Comparison of ENCODE assay signal across 8 mouse cellular contexts in the genomic region with DNA sequence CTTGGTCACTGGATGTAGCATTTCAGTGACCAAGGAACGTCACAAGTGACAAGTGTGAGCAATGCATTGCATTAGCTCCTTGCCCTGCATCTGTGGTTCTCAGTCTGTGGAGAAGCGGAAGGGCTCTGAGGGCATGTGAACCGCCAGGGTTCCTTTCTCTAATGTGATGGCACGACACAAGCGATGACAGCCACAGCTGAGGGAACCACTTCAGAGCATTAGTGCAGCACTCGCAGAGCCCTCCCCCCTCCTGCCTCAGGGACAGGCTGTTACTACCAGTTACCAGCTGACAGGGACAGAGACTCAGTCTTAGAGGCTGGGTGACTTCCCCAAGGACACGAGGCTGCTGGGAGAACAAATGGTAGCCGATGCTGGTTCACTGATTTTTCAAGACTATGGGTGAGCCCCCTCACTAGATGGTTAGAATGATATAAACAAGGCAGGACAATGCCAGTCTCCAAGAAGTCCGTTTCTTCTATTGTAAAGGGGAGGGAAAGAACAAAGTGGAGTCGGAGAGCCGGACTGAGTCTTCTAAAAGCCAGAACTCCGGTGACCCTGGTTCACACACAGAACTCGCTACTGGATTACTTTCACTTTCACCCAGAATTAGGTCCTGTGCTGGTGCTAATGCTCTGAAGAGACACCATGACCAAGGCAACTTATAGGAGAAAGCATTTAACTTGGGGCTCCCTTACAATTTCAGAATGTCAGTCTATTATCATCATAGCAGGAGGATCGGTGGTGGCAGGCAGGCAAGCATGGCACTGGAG. TPM values are rescaled to one million over a fixed set of nuclear protein-coding genes. Genes with fewer than 3 reads are reported as not detected.
A peak's percentile ranks its signal among the peaks of the same experiment; 100 is the strongest.
DNase-seq lines count a peak whose midpoint lies in the region; ATAC-seq and TF ChIP-seq lines count a peak whose summit lies in the region.

No protein-coding gene starts in this region.

- 34% methylated on average over 14 of the region's 14 CpGs for WGBS in neural tube, embryonic 11.5 days
- WGBS in embryonic facial prominence, embryonic 10.5 days: 61% methylated on average over 14 of the region's 14 CpGs
- WGBS in heart, embryonic 14.5 days: 33% methylated on average over 14 of the region's 14 CpGs
- WGBS in kidney, postnatal 0 days: 55% methylated on average over 14 of the region's 14 CpGs
- 47% methylated on average over 14 of the region's 14 CpGs for WGBS in lung, embryonic 15.5 days
- 15% methylated on average over 14 of the region's 14 CpGs for WGBS in neural tube, embryonic 13.5 days

- H3K4me2 ChIP-seq in neural tube, embryonic 11.5 days (ENCODE audit: low read depth): peak overlapping the region; percentile 32
- peak overlapping the region; percentile 56 for H3K4me2 ChIP-seq in heart, embryonic 14.5 days (ENCODE audit: low read length)
- H3K4me2 ChIP-seq in kidney, postnatal 0 days (ENCODE audit: low read length): peak overlapping the region; percentile 28; the same call in 1 of the 2 replicates
- H3K4me2 ChIP-seq in lung, embryonic 15.5 days: peak overlapping the region; percentile 17
- peak overlapping the region; percentile 45 for H3K4me2 ChIP-seq in neural tube, embryonic 13.5 days

- DNase-seq in neural tube, embryonic 11.5 days (ENCODE audit: low spot score): peak; percentile 67
- no peak for DNase-seq in neural tube, embryonic 10.5 days (ENCODE audit: extremely low spot score, low spot score)
- no peak for DNase-seq in embryonic facial prominence, embryonic 10.5 days (ENCODE audit: low spot score)
- peak; percentile 22 for DNase-seq in kidney, postnatal 0 days (ENCODE audit: low spot score)
- DNase-seq in thymus, postnatal 36 days: peak; percentile 63 to 77

- H3K9ac ChIP-seq in neural tube, embryonic 11.5 days (ENCODE audit: low read length): 0 out of 2 replicates have a peak overlapping the region, but pooled peaks have one; percentile 6
- H3K9ac ChIP-seq in heart, embryonic 14.5 days (ENCODE audit: low read length): peak overlapping the region; percentile 6; the same call in 1 of the 2 replicates
- H3K9ac ChIP-seq in kidney, postnatal 0 days (ENCODE audit: low read depth, low read length): no peak overlapping the region
- H3K9ac ChIP-seq in lung, embryonic 15.5 days: no peak overlapping the region
- peak overlapping the region; percentile 36; the same call in 1 of the 2 replicates for H3K9ac ChIP-seq in neural tube, embryonic 13.5 days

- H3K36me3 ChIP-seq in neural tube, embryonic 11.5 days (ENCODE audit: control insufficient read depth, insufficient read depth, low read length): no peaks in the 10 kb centered on the region
- no peaks in the 10 kb centered on the region for H3K36me3 ChIP-seq in embryonic facial prominence, embryonic 10.5 days (replicated peaks)
- no peaks in the 10 kb centered on the region for H3K36me3 ChIP-seq in heart, embryonic 14.5 days (ENCODE audit: control insufficient read depth, insufficient read depth, low read length)
- no peaks in the 10 kb centered on the region for H3K36me3 ChIP-seq in kidney, postnatal 0 days (ENCODE audit: insufficient read depth, low read length)
- no peaks in the 10 kb centered on the region for H3K36me3 ChIP-seq in lung, embryonic 15.5 days
- H3K36me3 ChIP-seq in neural tube, embryonic 13.5 days: no peaks in the 10 kb centered on the region

- no peak for TF ChIP-seq CTCF in kidney, postnatal 0 days (IDR thresholded peaks at IDR 0.05; ENCODE audit: low read depth)

- ATAC-seq in neural tube, embryonic 11.5 days (ENCODE audit: insufficient read depth, low FRiP score, low TSS enrichment): peak; percentile 82
- ATAC-seq in heart, embryonic 14.5 days (ENCODE audit: insufficient number of reproducible peaks, insufficient read depth, low FRiP score, low read depth): peak; percentile 81
- ATAC-seq in kidney, postnatal 0 days (replicated peaks; ENCODE audit: low FRiP score, low read depth): no peak
- ATAC-seq in lung, embryonic 15.5 days (ENCODE audit: borderline replicate concordance, extremely low read depth, low FRiP score, low TSS enrichment): peak; percentile 47; the same call in 1 of the 2 replicates
- ATAC-seq in neural tube, embryonic 13.5 days (ENCODE audit: low read depth): peak; percentile 78

- no peaks in the 10 kb centered on the region for H3K9me3 ChIP-seq in neural tube, embryonic 11.5 days (ENCODE audit: control insufficient read depth, low read length)
- no peaks in the 10 kb centered on the region for H3K9me3 ChIP-seq in embryonic facial prominence, embryonic 10.5 days
- no peaks in the 10 kb centered on the region for H3K9me3 ChIP-seq in heart, embryonic 14.5 days (ENCODE audit: control insufficient read depth, low read length)
- H3K9me3 ChIP-seq in kidney, postnatal 0 days (replicated peaks; ENCODE audit: low read length): no peaks in the 10 kb centered on the region
- no peaks in the 10 kb centered on the region for H3K9me3 ChIP-seq in lung, embryonic 15.5 days
- no peaks in the 10 kb centered on the region for H3K9me3 ChIP-seq in neural tube, embryonic 13.5 days

- 0 out of 2 replicates have a peak overlapping the region, but pooled peaks have one; percentile 27 for H3K27ac ChIP-seq in neural tube, embryonic 11.5 days (ENCODE audit: low read depth, low read length)
- no peak overlapping the region; the same call in 1 of the 2 replicates for H3K27ac ChIP-seq in embryonic facial prominence, embryonic 10.5 days (replicated peaks)
- no peak overlapping the region for H3K27ac ChIP-seq in heart, embryonic 14.5 days (replicated peaks in 1 of 2; ENCODE audit: control insufficient read depth in 1 of 2, insufficient read depth in 1 of 2, low read depth in 2 of 2, low read length in 2 of 2)
- H3K27ac ChIP-seq in kidney, postnatal 0 days: no peak overlapping the region
- no peak overlapping the region for H3K27ac ChIP-seq in lung, embryonic 15.5 days
- 0 out of 2 replicates have a peak overlapping the region, but pooled peaks have one; percentile 7 for H3K27ac ChIP-seq in neural tube, embryonic 13.5 days (replicated peaks)

- no peaks in the 10 kb centered on the region for H3K27me3 ChIP-seq in neural tube, embryonic 11.5 days (ENCODE audit: control insufficient read depth, insufficient read depth, low read length)
- no peaks in the 10 kb centered on the region for H3K27me3 ChIP-seq in embryonic facial prominence, embryonic 10.5 days (replicated peaks; ENCODE audit: low read depth, poor library complexity, severe bottlenecking)
- peaks cover 49% of the 10 kb centered on the region for H3K27me3 ChIP-seq in heart, embryonic 14.5 days (ENCODE audit: control insufficient read depth, insufficient read depth, low read length)
- H3K27me3 ChIP-seq in kidney, postnatal 0 days (ENCODE audit: insufficient read depth, low read length): no peaks in the 10 kb centered on the region
- no peaks in the 10 kb centered on the region for H3K27me3 ChIP-seq in lung, embryonic 15.5 days
- H3K27me3 ChIP-seq in neural tube, embryonic 13.5 days: no peaks in the 10 kb centered on the region

- no peak overlapping the region for H3K4me3 ChIP-seq in neural tube, embryonic 11.5 days (ENCODE audit: low read depth, low read length)
- 0 out of 2 replicates have a peak overlapping the region, but pooled peaks have one; percentile 6 for H3K4me3 ChIP-seq in embryonic facial prominence, embryonic 10.5 days
- H3K4me3 ChIP-seq in heart, embryonic 14.5 days (ENCODE audit: control insufficient read depth in 1 of 2, insufficient read depth in 1 of 2, low read depth in 1 of 2, low read length in 2 of 2): peak overlapping the region in 1 of 2 experiments; percentile 1; a peak in 1 of 4 replicates
- H3K4me3 ChIP-seq in kidney, postnatal 0 days (replicated peaks; ENCODE audit: low read depth, low read length): no peak overlapping the region
- no peak overlapping the region for H3K4me3 ChIP-seq in lung, embryonic 15.5 days
- H3K4me3 ChIP-seq in neural tube, embryonic 13.5 days: peak overlapping the region; percentile 13; the same call in 1 of the 2 replicates

- H3K4me1 ChIP-seq in neural tube, embryonic 11.5 days (ENCODE audit: control insufficient read depth, insufficient read depth, low read length): peaks cover 25% of the 10 kb centered on the region
- H3K4me1 ChIP-seq in embryonic facial prominence, embryonic 10.5 days: peaks cover 45% of the 10 kb centered on the region
- peaks cover 8 to 11% of the 10 kb centered on the region in 2 experiments; a peak in 2 of 4 replicates for H3K4me1 ChIP-seq in heart, embryonic 14.5 days (ENCODE audit: control insufficient read depth in 2 of 2, insufficient read depth in 2 of 2, low read length in 2 of 2)
- peaks cover 18% of the 10 kb centered on the region for H3K4me1 ChIP-seq in kidney, postnatal 0 days (replicated peaks; ENCODE audit: insufficient read depth, low read length)
- H3K4me1 ChIP-seq in lung, embryonic 15.5 days: peaks cover 34% of the 10 kb centered on the region
- peaks cover 31% of the 10 kb centered on the region for H3K4me1 ChIP-seq in neural tube, embryonic 13.5 days (replicated peaks)

RNA-seq across cellular contexts. Expression of gene Ston2, which starts 21.7 kb away (rescaled TPM):
- polyA plus RNA-seq in neural tube, embryonic 11.5 days (2014; fragmentation: Nextera tagmentation; extraction: Ambion mirVana): 7.3 and 9.6 TPM in 2 replicates
- 6.1 and 7.0 TPM in 2 replicates for polyA plus RNA-seq in embryonic facial prominence, embryonic 10.5 days (2016; fragmentation: Nextera tagmentation; extraction: Ambion mirVana)
- 0.85 and 1.5 TPM in 2 replicates for polyA plus RNA-seq in heart, embryonic 14.5 days (2014; fragmentation: Nextera tagmentation; extraction: Ambion mirVana)
- 8.1 and 8.2 TPM in 2 replicates for polyA plus RNA-seq in kidney, postnatal 0 days (2015; fragmentation: Nextera tagmentation; extraction: Ambion mirVana)
- polyA plus RNA-seq in lung, embryonic 15.5 days (2015; fragmentation: Nextera tagmentation; extraction: Ambion mirVana): 9.4 and 11.1 TPM in 2 replicates
- 6.8 and 7.4 TPM in 2 replicates for polyA plus RNA-seq in neural tube, embryonic 13.5 days (2015; fragmentation: Nextera tagmentation; extraction: Ambion mirVana)

Comparison
In these comparisons a context has a peak if more than half of its experiments do, and no peak if none do; other contexts are left out.
1. DNase-seq: peak in neural tube, embryonic 11.5 days (single experiment), kidney, postnatal 0 days (single experiment) and thymus, postnatal 36 days (2 of 2); none in neural tube, embryonic 10.5 days (single experiment) and embryonic facial prominence, embryonic 10.5 days (single experiment).
2. H3K4me3 ChIP-seq: peak in embryonic facial prominence, embryonic 10.5 days (single experiment) and neural tube, embryonic 13.5 days (single experiment); none in neural tube, embryonic 11.5 days (single experiment), kidney, postnatal 0 days (single experiment) and lung, embryonic 15.5 days (single experiment).
3. H3K27ac ChIP-seq: peak in neural tube, embryonic 11.5 days (single experiment) and neural tube, embryonic 13.5 days (single experiment); none in embryonic facial prominence, embryonic 10.5 days (single experiment), heart, embryonic 14.5 days (0 of 2), kidney, postnatal 0 days (single experiment) and lung, embryonic 15.5 days (single experiment).
4. H3K9ac ChIP-seq: peak in neural tube, embryonic 11.5 days (single experiment), heart, embryonic 14.5 days (single experiment) and neural tube, embryonic 13.5 days (single experiment); none in kidney, postnatal 0 days (single experiment) and lung, embryonic 15.5 days (single experiment).
5. Peak in every context shown above with its lines, with median percentiles within 50 percentile points of each other: H3K4me2 ChIP-seq.